Mouse (Mus musculus) intestine, postnatal 0 days (tissue): ENCODE data around the gene Hdac4. TPM values are rescaled to one million over a fixed set of nuclear protein-coding genes. Genes with fewer than 3 reads are reported as not detected.

Source experiments
- ATAC-seq: fragments of 200-750 bp; cut with Nextera tagmentation; 2 replicates; pipeline ENCODE4 v1.8.0; 2017; ENCODE audit warnings: mild to moderate bottlenecking, moderate TSS enrichment, moderate library complexity
- H3K27ac ChIP-seq: fragments of 300-500 bp; sonication (generic); 2 replicates; pipeline ENCODE4 v1.5.1; 2014; ENCODE audit warnings: mild to moderate bottlenecking, low read depth, low read length, moderate library complexity
- H3K27me3 ChIP-seq: fragments of 300-500 bp; sonication (generic); replicated peaks from 2 replicates; pipeline ENCODE4 v1.6.1; 2014; ENCODE audit warnings: low read length, mixed read lengths; ENCODE audit not compliant: control insufficient read depth, insufficient read depth
- H3K36me3 ChIP-seq: fragments of 300-500 bp; sonication (generic); 2 replicates; pipeline ENCODE4 v1.6.1; 2014; ENCODE audit warnings: mild to moderate bottlenecking, moderate library complexity; ENCODE audit not compliant: control insufficient read depth, insufficient read depth
- H3K4me1 ChIP-seq: fragments of 300-500 bp; sonication (generic); replicated peaks from 2 replicates; pipeline ENCODE4 v1.6.1; 2014; ENCODE audit warnings: antibody characterized with exemption, low read length, mixed read lengths; ENCODE audit not compliant: control insufficient read depth, insufficient read depth
- H3K4me2 ChIP-seq: fragments of 300-500 bp; sonication (generic); replicated peaks from 2 replicates; pipeline ENCODE4 v1.6.1; 2014; ENCODE audit warnings: low read depth, mild to moderate bottlenecking, moderate library complexity
- H3K4me3 ChIP-seq: fragments of 300-500 bp; sonication (generic); 2 replicates; pipeline ENCODE4 v1.5.1; 2014; ENCODE audit warnings: low read depth, low read length
- H3K9ac ChIP-seq: fragments of 300-500 bp; sonication (generic); 2 replicates; pipeline ENCODE4 v1.6.1; 2014; ENCODE audit warnings: mild to moderate bottlenecking, low read depth, low read length
- H3K9me3 ChIP-seq: fragments of 300-500 bp; sonication (generic); 2 replicates; pipeline ENCODE4 v1.6.1; 2016; ENCODE audit warnings: mixed run types; ENCODE audit not compliant: control insufficient read depth
- CTCF ChIP-seq: sonication (generic); IDR thresholded peaks from 2 replicates; pipeline ENCODE4 v1.5.1; 2016; ENCODE audit warnings: low read depth, mild to moderate bottlenecking, control low read depth, antibody characterized with exemption, moderate library complexity
- WGBS: fragments of 180-500 bp; shearing (Covaris S2); extraction: QIAGEN DNeasy Blood & Tissue Kit; methylation state at CpG from one replicate; pipeline ENCODE4 v1.1.7; 2014; 5-methylcytosine and 5-hydroxymethylcytosine counted together
- polyA plus RNA-seq: library from polyadenylated mRNA; unstranded; fragments of >200 nt; fragmentation: Nextera tagmentation; extraction: Ambion mirVana; gene quantifications from 2 replicates; pipeline ENCODE4 v1.2.1, GENCODE M21; 2015

Hdac4 gene
- polyA plus RNA-seq, 1 experiment from 2014 or later: 6.7 TPM

DNA sequence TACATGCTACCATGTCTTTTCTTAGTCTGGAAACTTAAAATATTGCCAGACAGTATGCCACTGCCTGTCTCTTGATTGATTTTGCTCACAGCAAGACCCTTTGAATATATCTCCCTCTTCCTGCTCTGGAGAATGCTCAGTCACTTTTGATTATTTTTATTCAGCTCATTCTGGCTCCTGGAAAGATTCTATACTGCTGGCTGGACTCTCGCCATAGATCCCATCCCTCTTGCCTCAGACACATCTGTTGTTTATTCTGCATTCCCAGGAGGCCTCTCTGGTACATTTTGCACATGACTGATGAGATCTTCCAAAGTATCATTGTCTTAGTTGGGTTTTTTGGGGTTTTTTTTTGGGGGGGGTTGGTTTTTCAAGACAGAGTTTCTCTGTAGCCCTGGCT is 45.3 kb downstream of the Hdac4 start:
- Histone ChIP-seq H3K4me1 (peaks cover 2% of the 10 kb centered on the region), H3K36me3 (no peaks in the 10 kb centered on the region), H3K9ac (no peak overlapping the region), H3K9me3 (no peaks in the 10 kb centered on the region), H3K4me3 (no peak overlapping the region), H3K27me3 (no peaks in the 10 kb centered on the region), H3K4me2 (no peak overlapping the region), H3K27ac (no peak overlapping the region)
- no peak for TF ChIP-seq CTCF
- no peak for ATAC-seq
- 63% methylated on average over 1 of the region's 1 CpGs for WGBS

DNA sequence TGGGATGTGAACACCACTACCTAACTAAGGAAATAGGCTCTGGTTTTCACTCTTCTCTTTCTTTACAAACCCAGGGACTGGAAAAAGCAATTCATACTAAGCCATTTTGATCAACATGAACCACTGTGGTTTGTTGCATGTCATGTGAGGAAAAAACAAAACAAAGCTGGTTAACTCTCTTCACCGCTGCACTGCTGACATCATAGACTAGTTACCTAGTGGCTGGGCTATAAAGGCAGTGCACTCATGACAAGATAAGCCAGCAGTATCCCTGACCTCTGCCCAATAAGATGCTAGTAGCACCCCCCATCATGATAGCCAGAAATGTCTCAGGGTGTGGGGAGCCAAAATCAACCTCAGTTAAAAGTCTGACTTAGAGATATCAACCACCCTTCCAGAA is 47.0 kb downstream of the Hdac4 start:
- H3K4me1 ChIP-seq: peaks cover 8% of the 10 kb centered on the region
- 90% methylated on average over 1 of the region's 1 CpGs for WGBS
- H3K27me3 ChIP-seq: no peaks in the 10 kb centered on the region
- no peak overlapping the region for H3K9ac ChIP-seq
- no peaks in the 10 kb centered on the region; the same call in 1 of the 2 replicates for H3K36me3 ChIP-seq
- H3K9me3 ChIP-seq: no peaks in the 10 kb centered on the region
- TF ChIP-seq CTCF: no peak
- H3K4me3 ChIP-seq: no peak overlapping the region
- ATAC-seq: no peak
- H3K4me2 ChIP-seq: no peak overlapping the region
- H3K27ac ChIP-seq: no peak overlapping the region

DNA sequence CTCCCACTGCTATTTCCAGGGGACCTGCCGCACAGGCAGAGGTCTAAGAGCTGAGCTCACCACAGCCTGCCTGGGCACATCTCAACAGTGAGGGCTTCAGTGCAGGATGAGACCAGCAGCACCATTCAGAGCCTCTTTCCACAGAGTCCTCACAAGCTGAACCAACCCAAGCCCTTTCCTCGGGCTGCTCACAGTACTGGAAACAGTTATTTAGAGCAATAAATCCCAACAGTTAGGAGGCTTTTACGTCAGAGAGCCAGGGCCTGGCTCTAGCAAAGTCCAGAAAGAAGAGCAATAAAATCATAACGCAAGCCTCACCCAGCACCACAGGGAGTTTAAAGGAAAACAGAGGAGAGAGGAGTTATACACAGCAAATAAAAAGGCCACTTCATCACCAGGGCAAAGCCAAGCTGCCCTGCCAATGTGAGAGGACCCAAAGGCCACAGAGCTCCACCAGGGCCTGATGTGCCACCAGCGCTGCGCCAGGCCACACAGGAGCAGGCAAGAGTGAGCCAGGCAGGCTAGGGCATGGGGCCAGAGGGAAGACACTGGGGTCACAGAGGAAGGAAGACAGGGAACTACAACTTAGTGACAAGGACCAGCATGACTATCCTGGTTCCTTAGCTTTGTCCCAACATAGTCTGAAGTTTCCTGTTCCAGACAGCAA is 50.5 kb downstream of the Hdac4 start:
- H3K4me2 ChIP-seq: no peak overlapping the region
- H3K4me3 ChIP-seq: no peak overlapping the region
- no peak for TF ChIP-seq CTCF
- H3K4me1 ChIP-seq: peaks cover 8% of the 10 kb centered on the region
- no peak overlapping the region for H3K9ac ChIP-seq
- no peaks in the 10 kb centered on the region for H3K27me3 ChIP-seq
- H3K27ac ChIP-seq: peak overlapping the region; percentile 35; the same call in 1 of the 2 replicates
- WGBS: 52% methylated on average over 6 of the region's 6 CpGs
- H3K36me3 ChIP-seq: no peaks in the 10 kb centered on the region; the same call in 1 of the 2 replicates
- ATAC-seq: peak; percentile 76
- no peaks in the 10 kb centered on the region for H3K9me3 ChIP-seq

DNA sequence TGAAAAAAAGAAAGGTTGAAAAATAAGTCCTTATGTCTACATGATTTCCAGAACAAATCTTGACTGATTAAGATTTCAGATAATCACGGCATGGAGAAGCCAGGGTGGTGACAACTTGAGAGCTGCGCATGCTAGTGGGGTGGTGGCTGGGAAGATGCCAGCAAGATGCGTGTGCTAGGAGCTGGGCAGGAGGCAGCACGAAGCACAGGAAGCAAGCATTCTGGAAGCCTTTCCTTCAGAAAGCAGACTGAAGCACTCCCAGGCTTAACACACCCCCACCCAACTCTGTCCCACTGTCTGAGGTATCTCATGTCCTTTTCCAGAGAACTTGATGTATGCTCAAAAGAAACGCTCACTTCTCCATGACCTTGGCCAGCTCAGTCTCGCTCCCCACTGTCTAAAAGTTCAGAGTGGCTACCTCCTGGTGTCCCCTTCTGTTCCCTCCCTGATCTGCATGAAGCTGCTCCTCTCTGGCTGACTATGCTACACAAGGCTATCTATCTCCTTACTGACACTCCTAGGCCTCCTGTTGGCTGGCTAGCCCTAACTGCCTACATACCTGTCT is 52.1 kb downstream of the Hdac4 start:
- peaks cover 8% of the 10 kb centered on the region for H3K4me1 ChIP-seq
- H3K9me3 ChIP-seq: no peaks in the 10 kb centered on the region
- H3K9ac ChIP-seq: no peak overlapping the region
- TF ChIP-seq CTCF: no peak
- no peak overlapping the region for H3K4me3 ChIP-seq
- no peak overlapping the region for H3K27ac ChIP-seq
- H3K36me3 ChIP-seq: peaks cover 4% of the 10 kb centered on the region; the same call in 1 of the 2 replicates
- no peak overlapping the region for H3K4me2 ChIP-seq
- no peaks in the 10 kb centered on the region for H3K27me3 ChIP-seq
- ATAC-seq: no peak
- WGBS: 79% methylated on average over 6 of the region's 6 CpGs

DNA sequence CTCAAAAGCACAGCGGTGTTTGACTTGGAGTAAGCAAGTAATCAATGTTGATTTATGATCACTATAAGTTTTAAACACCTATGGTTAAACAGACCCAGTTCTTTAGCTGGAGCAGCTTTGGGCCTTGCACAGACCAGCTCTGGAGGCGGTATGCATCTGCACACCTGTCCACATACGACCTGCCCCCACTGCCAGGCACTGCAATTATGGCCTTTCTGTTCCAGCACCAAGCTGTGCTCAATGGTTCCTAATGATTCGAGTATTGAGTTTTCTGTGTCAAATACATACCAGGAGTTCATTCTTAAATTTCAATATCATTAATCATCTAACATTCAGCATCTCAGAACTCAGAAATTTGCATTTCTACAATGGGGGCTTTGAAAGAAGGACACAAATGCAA is 52.7 kb downstream of the Hdac4 start:
- Histone ChIP-seq H3K4me1 (peaks cover 8% of the 10 kb centered on the region), H3K9ac (no peak overlapping the region), H3K4me3 (no peak overlapping the region), H3K4me2 (no peak overlapping the region), H3K27me3 (no peaks in the 10 kb centered on the region), H3K9me3 (no peaks in the 10 kb centered on the region), H3K36me3 (peaks cover 4% of the 10 kb centered on the region; the same call in 1 of the 2 replicates), H3K27ac (no peak overlapping the region)
- WGBS: 69% methylated on average over 4 of the region's 4 CpGs
- no peak for ATAC-seq
- TF ChIP-seq CTCF: no peak

DNA sequence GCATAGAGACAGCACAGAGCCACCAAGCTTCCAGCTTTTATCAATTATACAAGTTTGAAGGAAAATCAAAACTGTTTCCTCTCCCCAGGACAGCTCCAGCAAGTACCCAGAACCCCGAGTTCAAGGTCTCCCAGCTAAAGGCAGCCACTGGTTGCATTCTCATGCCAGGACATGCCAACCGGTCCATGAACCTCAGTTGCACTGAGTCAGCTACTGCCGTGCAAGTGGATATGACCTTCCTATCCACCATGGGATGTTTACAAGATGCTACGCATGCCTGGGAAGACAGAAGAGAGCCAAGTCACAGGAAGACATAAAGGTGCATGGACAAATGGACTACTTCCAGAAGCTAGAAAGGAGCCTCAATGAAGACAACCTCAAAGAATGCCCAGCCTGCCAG is 56.5 kb downstream of the Hdac4 start:
- Histone ChIP-seq H3K9ac (no peak overlapping the region), H3K27me3 (no peaks in the 10 kb centered on the region), H3K4me1 (no peaks in the 10 kb centered on the region), H3K27ac (no peak overlapping the region), H3K4me2 (no peak overlapping the region), H3K36me3 (peaks cover 4% of the 10 kb centered on the region; the same call in 1 of the 2 replicates), H3K4me3 (no peak overlapping the region), H3K9me3 (no peaks in the 10 kb centered on the region)
- no peak for ATAC-seq
- no peak for TF ChIP-seq CTCF
- WGBS: 96% methylated on average over 4 of the region's 4 CpGs
